Mouse (Mus musculus) layer of hippocampus, adult 18-20 months (tissue): Measurements from ENCODE around the gene Usp50. TPM values are rescaled to one million over a fixed set of nuclear protein-coding genes. Genes with fewer than 3 reads are reported as not detected.

Experiments
- DNase-seq, 2 experiments: peaks; one replicate each; pipeline ENCODE4 v3.0.0; 2022; ENCODE audit warnings: low spot score in 2 of 2
- total RNA-seq, 2 experiments: library from RNA; stranded (reverse); gene quantifications; 2 replicates each; pipeline ENCODE4 v1.2.3; 2021

Usp50 gene
- total RNA-seq, 2 experiments from 2014 or later = 2.0 to 2.5 TPM

DNA sequence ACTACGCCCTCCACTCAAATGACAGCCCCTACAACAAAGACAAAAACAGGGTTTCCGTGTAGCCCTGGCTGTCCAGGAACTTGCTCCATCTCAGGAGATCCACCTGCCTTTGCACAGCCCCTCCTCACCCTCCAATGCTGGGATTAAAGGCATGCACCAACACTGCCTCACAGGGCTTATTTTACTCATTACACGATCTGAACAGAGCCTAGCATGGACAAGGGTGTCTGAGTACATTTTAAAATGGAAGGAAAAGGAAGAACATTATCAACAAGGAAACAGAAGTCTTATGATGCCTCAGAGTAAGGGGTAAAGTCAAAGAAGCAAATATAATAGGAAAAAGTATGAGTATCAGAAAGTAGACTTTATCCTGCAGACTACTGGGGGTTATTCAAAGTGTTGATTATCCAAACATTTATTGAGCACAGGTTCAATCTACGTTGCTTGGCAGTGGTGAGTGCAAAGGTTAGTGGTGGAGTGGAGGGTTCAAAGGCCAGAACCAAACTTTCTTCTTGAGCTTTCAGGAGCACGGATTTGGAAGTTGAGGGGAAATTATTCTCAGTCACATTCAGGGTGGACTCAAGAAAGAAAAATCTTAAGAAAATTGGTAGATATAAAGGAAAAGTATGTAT is 114.5 kb downstream of the Usp50 start:
- no peak for DNase-seq

GRCm38 (mm10) chr2:126665984-126666383 is 117.3 kb downstream of the Usp50 start:
- DNase-seq = no peak

DNA sequence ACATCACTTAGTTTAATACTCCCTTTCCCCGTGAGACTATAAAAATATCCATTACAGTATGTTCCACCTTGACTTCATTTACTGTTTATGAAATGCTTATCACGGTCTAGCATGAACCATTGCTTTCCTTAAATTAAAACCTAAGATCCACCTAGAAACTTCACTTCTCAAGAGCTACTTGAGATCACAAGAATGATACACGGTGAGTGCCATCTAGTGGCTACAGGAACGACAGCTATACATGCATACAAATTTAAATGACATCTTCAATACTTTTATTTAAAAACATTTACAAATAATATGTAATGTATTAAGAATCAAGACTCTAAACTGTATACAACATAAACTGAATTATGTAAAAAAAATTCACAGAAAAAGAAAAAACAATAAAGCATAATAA is 119.8 kb downstream of the Usp50 start:
- DNase-seq = peak in 1 of 2 experiments; percentile 46

Other genes with a start within 250 kb of the Usp50 start
- gene Slc27a2, start 231.1 kb downstream of the Usp50 start, total RNA-seq = 10 to 100 TPM; 13.9 to 14.2 TPM
- 1 to 10 TPM; 1.2 to 2.2 TPM for gene Hdc, start 164.2 kb downstream of the Usp50 start, total RNA-seq
- gene Gabpb1, start 107.1 kb downstream of the Usp50 start, total RNA-seq = 10 to 100 TPM; 15.4 to 19.6 TPM
- 10 to 100 TPM; 51.3 to 55.4 TPM for gene Usp8, start 76.1 kb downstream of the Usp50 start, total RNA-seq
- gene Trpm7, start 92.8 kb upstream of the Usp50 start, total RNA-seq = 10 to 100 TPM; 32.7 to 33.4 TPM
- 10 to 100 TPM; 24.9 to 27.3 TPM for gene Sppl2a, start 149.8 kb upstream of the Usp50 start, total RNA-seq
- gene Ap4e1, start 225.2 kb upstream of the Usp50 start, total RNA-seq = 10 to 100 TPM; 11.0 to 11.5 TPM